Comparison of ENCODE assay signal across 19 mouse cellular contexts in the genomic region with DNA sequence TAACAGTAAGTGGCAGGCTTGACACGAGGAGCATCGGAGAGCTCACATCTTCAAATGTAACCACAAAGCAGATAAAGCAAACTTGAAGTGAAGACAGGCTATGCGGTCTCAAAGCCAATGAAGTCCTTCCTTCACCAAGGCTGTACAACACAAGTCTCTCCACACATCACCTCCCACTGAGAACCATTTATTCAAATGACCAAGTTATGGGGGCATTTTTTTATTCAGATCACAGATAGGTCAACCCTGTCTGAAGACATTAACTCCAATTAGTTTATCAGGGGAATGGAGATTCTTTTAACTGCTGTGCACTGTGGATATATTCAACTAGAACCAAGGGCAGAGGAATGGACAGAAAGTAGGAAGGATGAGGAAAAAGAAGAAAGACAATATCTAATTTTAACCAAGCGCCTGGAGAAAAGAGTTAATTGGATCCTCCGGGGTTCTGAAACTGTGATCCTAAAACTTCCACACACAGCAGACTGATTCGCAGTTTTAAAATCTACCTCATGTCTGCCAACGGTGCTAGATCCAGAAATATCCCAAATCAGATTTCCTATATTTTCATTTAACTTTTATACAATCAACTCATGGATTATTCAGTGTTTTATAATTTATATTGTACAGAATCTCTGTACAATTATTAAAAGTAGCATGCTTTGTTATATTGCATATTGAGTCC.
DNase-seq lines count a peak whose midpoint lies in the region; ATAC-seq and TF ChIP-seq lines count a peak whose summit lies in the region.
"Had no signal": no experiment of that assay in that cellular context is flagged by ENCODE, and none has a peak within 500 bp of the region (broad histone marks: within the 10 kb centered on the region; RNA-seq: fewer than 3 reads in every experiment).

No protein-coding gene starts in this region.

- WGBS in forebrain, embryonic 15.5 days: 80% methylated on average over 7 of the region's 7 CpGs
- WGBS in forebrain, embryonic 11.5 days: 91% methylated on average over 7 of the region's 7 CpGs
- WGBS in hindbrain, postnatal 0 days: 86% methylated on average over 7 of the region's 7 CpGs
- WGBS in hindbrain, embryonic 13.5 days: 88% methylated on average over 7 of the region's 7 CpGs

- peak overlapping the region; percentile 48; the same call in 1 of the 2 replicates for H3K27ac ChIP-seq in forebrain, embryonic 15.5 days (replicated peaks)
- H3K27ac ChIP-seq in forebrain, embryonic 11.5 days (ENCODE audit: low read depth, low read length): no peak overlapping the region
- H3K27ac ChIP-seq in hindbrain, postnatal 0 days: no peak overlapping the region
- no peak overlapping the region for H3K27ac ChIP-seq in hindbrain, embryonic 13.5 days
- H3K27ac ChIP-seq: embryonic facial prominence, embryonic 13.5 days; hindbrain, embryonic 15.5 days; intestine, embryonic 15.5 days; liver, embryonic 12.5 days had no signal

- DNase-seq in forebrain, embryonic 11.5 days (ENCODE audit: low spot score): no peak
- peak; percentile 4 for DNase-seq in hindbrain, postnatal 0 days (ENCODE audit: low spot score)
- DNase-seq in Muller cell, postnatal 12 days (ENCODE audit: inconsistent ontology term): peak; percentile 27
- DNase-seq in retina, postnatal 1 day: peak; percentile 52
- DNase-seq in yolk sac, embryonic 10.5 days (ENCODE audit: low spot score): no peak
- DNase-seq: gastrocnemius, postnatal 25 days; heart, postnatal 4 days; liver, postnatal 0 days; thymus, postnatal 14 days had no signal

- H3K9ac ChIP-seq in forebrain, embryonic 15.5 days (replicated peaks): no peak overlapping the region
- no peak overlapping the region for H3K9ac ChIP-seq in forebrain, embryonic 11.5 days (ENCODE audit: low read length)
- no peak overlapping the region for H3K9ac ChIP-seq in hindbrain, postnatal 0 days (replicated peaks; ENCODE audit: low read length)
- no peak overlapping the region for H3K9ac ChIP-seq in hindbrain, embryonic 13.5 days
- H3K9ac ChIP-seq: embryonic facial prominence, embryonic 13.5 days; heart, embryonic 12.5 days; hindbrain, embryonic 15.5 days; intestine, embryonic 15.5 days; liver, embryonic 12.5 days; liver, postnatal 0 days had no signal

- no peak for TF ChIP-seq CTCF in hindbrain, postnatal 0 days (IDR thresholded peaks at IDR 0.05; ENCODE audit: low read depth)

- no peaks in the 10 kb centered on the region for H3K27me3 ChIP-seq in forebrain, embryonic 15.5 days
- no peaks in the 10 kb centered on the region for H3K27me3 ChIP-seq in forebrain, embryonic 11.5 days (ENCODE audit: control insufficient read depth, insufficient read depth, low read length)
- no peaks in the 10 kb centered on the region for H3K27me3 ChIP-seq in hindbrain, postnatal 0 days (ENCODE audit: insufficient read depth, low read length)
- no peaks in the 10 kb centered on the region for H3K27me3 ChIP-seq in hindbrain, embryonic 13.5 days
- H3K27me3 ChIP-seq: embryonic facial prominence, embryonic 13.5 days; heart, embryonic 12.5 days; hindbrain, embryonic 15.5 days; intestine, embryonic 15.5 days; liver, embryonic 12.5 days had no signal

- H3K4me2 ChIP-seq in forebrain, embryonic 15.5 days (replicated peaks): no peak overlapping the region
- no peak overlapping the region for H3K4me2 ChIP-seq in forebrain, embryonic 11.5 days (ENCODE audit: low read depth, low read length, severe bottlenecking)
- H3K4me2 ChIP-seq in hindbrain, postnatal 0 days (ENCODE audit: low read depth, low read length): no peak overlapping the region
- H3K4me2 ChIP-seq in hindbrain, embryonic 13.5 days: no peak overlapping the region
- H3K4me2 ChIP-seq: embryonic facial prominence, embryonic 13.5 days; heart, embryonic 12.5 days; hindbrain, embryonic 15.5 days; intestine, embryonic 15.5 days; liver, embryonic 12.5 days; midbrain, embryonic 11.5 days had no signal

- no peaks in the 10 kb centered on the region for H3K9me3 ChIP-seq in forebrain, embryonic 15.5 days
- H3K9me3 ChIP-seq in forebrain, embryonic 11.5 days (ENCODE audit: control insufficient read depth, low read length): no peaks in the 10 kb centered on the region
- H3K9me3 ChIP-seq in hindbrain, postnatal 0 days (ENCODE audit: low read length): no peaks in the 10 kb centered on the region
- H3K9me3 ChIP-seq in hindbrain, embryonic 13.5 days: no peaks in the 10 kb centered on the region
- H3K9me3 ChIP-seq: embryonic facial prominence, embryonic 13.5 days; G1E; heart, embryonic 12.5 days; hindbrain, embryonic 15.5 days; intestine, embryonic 15.5 days; liver, embryonic 12.5 days had no signal

- no peaks in the 10 kb centered on the region for H3K36me3 ChIP-seq in forebrain, embryonic 15.5 days
- no peaks in the 10 kb centered on the region for H3K36me3 ChIP-seq in forebrain, embryonic 11.5 days (ENCODE audit: control insufficient read depth, insufficient read depth, low read length)
- no peaks in the 10 kb centered on the region for H3K36me3 ChIP-seq in hindbrain, postnatal 0 days (ENCODE audit: insufficient read depth, low read length)
- no peaks in the 10 kb centered on the region for H3K36me3 ChIP-seq in hindbrain, embryonic 13.5 days
- H3K36me3 ChIP-seq: embryonic facial prominence, embryonic 13.5 days; G1E; heart, embryonic 12.5 days; hindbrain, embryonic 15.5 days; intestine, embryonic 15.5 days; liver, embryonic 12.5 days had no signal

- H3K4me1 ChIP-seq in forebrain, embryonic 15.5 days: peaks cover 13% of the 10 kb centered on the region
- no peaks in the 10 kb centered on the region for H3K4me1 ChIP-seq in forebrain, embryonic 11.5 days (replicated peaks; ENCODE audit: control insufficient read depth, insufficient read depth, low read length)
- no peaks in the 10 kb centered on the region for H3K4me1 ChIP-seq in hindbrain, postnatal 0 days (ENCODE audit: insufficient read depth, low read length)
- H3K4me1 ChIP-seq in hindbrain, embryonic 13.5 days (replicated peaks): peaks cover 10% of the 10 kb centered on the region
- H3K4me1 ChIP-seq: embryonic facial prominence, embryonic 13.5 days; heart, embryonic 12.5 days; intestine, embryonic 15.5 days; liver, embryonic 12.5 days had no signal

- H3K4me3 ChIP-seq in forebrain, embryonic 15.5 days: no peak overlapping the region
- H3K4me3 ChIP-seq in forebrain, embryonic 11.5 days (ENCODE audit: low read depth, low read length): no peak overlapping the region
- H3K4me3 ChIP-seq in hindbrain, postnatal 0 days (ENCODE audit: low read length): no peak overlapping the region
- H3K4me3 ChIP-seq in hindbrain, embryonic 13.5 days: no peak overlapping the region
- H3K4me3 ChIP-seq: embryonic facial prominence, embryonic 13.5 days; heart, embryonic 12.5 days; hindbrain, embryonic 15.5 days; intestine, embryonic 15.5 days; liver, embryonic 12.5 days had no signal

- peak; percentile 23; the same call in 1 of the 2 replicates for ATAC-seq in forebrain, embryonic 15.5 days (replicated peaks)
- no peak for ATAC-seq in forebrain, embryonic 11.5 days (replicated peaks; ENCODE audit: low FRiP score)
- ATAC-seq in hindbrain, postnatal 0 days: no peak
- ATAC-seq in hindbrain, embryonic 13.5 days (ENCODE audit: low FRiP score): no peak
- ATAC-seq: liver, embryonic 12.5 days; liver, postnatal 0 days; Patski had no signal

Comparison
In these comparisons a context has a peak if more than half of its experiments do, and no peak if none do; other contexts are left out.
1. DNase-seq: peak in hindbrain, postnatal 0 days (single experiment), Muller cell, postnatal 12 days (single experiment) and retina, postnatal 1 day (single experiment); none in forebrain, embryonic 11.5 days (single experiment) and yolk sac, embryonic 10.5 days (single experiment).